Mouse (Mus musculus) kidney, adult 2 months (tissue): ENCODE results near the gene Dis3. TPM values are rescaled to one million over a fixed set of nuclear protein-coding genes. Genes with fewer than 3 reads are reported as not detected.

Experiments used
- DNase-seq: peaks from one replicate; pipeline ENCODE4 v3.0.0; 2021
- H3K27ac ChIP-seq: fragments of 200-500 bp; 2 replicates; pipeline ENCODE4 v1.5.1; 2012; ENCODE audit warnings: low read depth, low read length, control low read depth, inconsistent platforms; ENCODE audit not compliant: insufficient read depth
- H3K27me3 ChIP-seq: fragments of 200-500 bp; replicated peaks from 2 replicates; pipeline ENCODE4 v1.6.1; 2012; ENCODE audit warnings: mild to moderate bottlenecking, moderate library complexity, low read length, inconsistent platforms; ENCODE audit not compliant: control insufficient read depth, insufficient read depth
- H3K36me3 ChIP-seq: fragments of 200-500 bp; 2 replicates; pipeline ENCODE4 v1.6.1; 2012; ENCODE audit warnings: mild to moderate bottlenecking, moderate library complexity, low read length, inconsistent platforms; ENCODE audit not compliant: control insufficient read depth, insufficient read depth
- H3K4me1 ChIP-seq: fragments of 200-500 bp; 2 replicates; pipeline ENCODE4 v1.6.1; 2011; ENCODE audit warnings: low read length; ENCODE audit not compliant: control insufficient read depth, insufficient read depth
- H3K4me3 ChIP-seq: fragments of 200-500 bp; 2 replicates; pipeline ENCODE4 v1.5.1; 2011; ENCODE audit warnings: mild to moderate bottlenecking, low read depth, low read length, control low read depth; ENCODE audit not compliant: insufficient read depth
- CTCF ChIP-seq: fragments of 200-500 bp; conservative IDR thresholded peaks from 2 replicates; pipeline ENCODE4 v1.5.1; 2011; ENCODE audit warnings: low read depth, mild to moderate bottlenecking, control low read depth, low read length, moderate library complexity, mixed read lengths; ENCODE audit not compliant: insufficient read depth, insufficient read length
- POLR2A ChIP-seq: fragments of 200-500 bp; IDR thresholded peaks from one replicate; pipeline ENCODE4 v1.6.1; 2011; ENCODE audit warnings: low read depth, low read length, control low read depth
- WGBS: fragments of 180-500 bp; shearing (Covaris S2); methylation state at CpG from one replicate; pipeline ENCODE4 v1.1.7; 2018; 5-methylcytosine and 5-hydroxymethylcytosine counted together
- polyA plus RNA-seq: library from polyadenylated mRNA; depleted of rRNA; stranded (reverse); fragments of >200 nt; gene quantifications from 2 replicates; pipeline ENCODE4 v1.2.3, GENCODE M21; 2012

Dis3 gene
- polyA plus RNA-seq, 1 experiment, result 3.5 TPM

DNA sequence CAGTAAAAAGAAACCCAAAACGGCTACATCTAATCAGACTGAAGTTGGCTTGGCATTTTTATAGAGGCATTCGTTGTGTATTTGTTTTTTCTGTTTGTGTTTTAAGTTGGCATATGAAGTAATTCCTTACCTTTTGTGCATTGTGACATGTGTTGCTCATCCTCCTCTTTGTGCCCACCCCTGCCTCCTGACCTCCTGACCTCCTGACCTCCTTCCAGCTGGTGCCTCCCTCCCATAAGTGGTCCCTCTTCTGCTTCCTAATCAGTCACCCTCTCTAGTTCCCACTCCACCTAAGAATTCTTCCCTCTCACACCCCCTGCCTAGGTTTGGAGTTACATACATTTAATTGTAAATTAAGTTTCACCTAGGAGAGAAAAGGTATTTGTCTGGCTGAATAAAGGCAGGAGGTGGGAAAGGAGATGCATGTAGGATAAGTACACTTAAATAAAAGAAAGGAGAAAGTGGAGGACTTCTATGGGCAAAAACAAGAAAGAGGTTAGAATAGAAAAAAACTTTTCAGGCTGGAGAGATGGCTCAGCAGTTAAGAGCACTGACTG lies 8.1 kb upstream of the Dis3 start:
- H3K4me1 ChIP-seq, result no peaks in the 10 kb centered on the region
- no peak overlapping the region for H3K4me3 ChIP-seq
- peaks cover 4% of the 10 kb centered on the region for H3K36me3 ChIP-seq
- H3K27me3 ChIP-seq, result no peaks in the 10 kb centered on the region
- no peak for DNase-seq
- 75% methylated on average over 2 of the region's 2 CpGs for WGBS
- no peak overlapping the region for H3K27ac ChIP-seq
- TF ChIP-seq POLR2A (no peak), CTCF (no peak)

DNA sequence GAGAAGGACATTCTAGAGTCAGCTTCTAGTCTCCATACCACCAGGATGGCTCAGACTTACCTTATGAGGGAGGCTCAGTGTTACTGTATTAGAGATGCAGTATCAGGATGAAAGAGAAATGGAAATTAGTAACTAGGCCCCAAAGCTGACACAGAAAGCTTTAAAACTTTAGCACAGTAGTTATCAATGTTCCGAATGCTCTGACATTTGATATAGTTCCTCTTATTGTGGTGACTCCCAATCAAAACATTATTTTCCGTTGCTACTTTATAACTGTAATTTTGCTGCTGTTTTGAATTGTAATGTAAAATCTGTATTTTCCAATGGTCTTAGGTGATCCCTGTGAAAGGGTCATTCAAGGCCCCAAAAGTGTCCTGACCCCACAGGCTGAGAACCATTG lies 7.1 kb upstream of the Dis3 start:
- 85% methylated on average over 2 of the region's 2 CpGs for WGBS
- H3K27me3 ChIP-seq, result no peaks in the 10 kb centered on the region
- H3K27ac ChIP-seq, result no peak overlapping the region
- DNase-seq, result no peak
- H3K4me3 ChIP-seq, result no peak overlapping the region
- TF ChIP-seq POLR2A, result no peak
- TF ChIP-seq CTCF, result no peak
- H3K36me3 ChIP-seq, result peaks cover 4% of the 10 kb centered on the region
- H3K4me1 ChIP-seq, result no peaks in the 10 kb centered on the region

DNA sequence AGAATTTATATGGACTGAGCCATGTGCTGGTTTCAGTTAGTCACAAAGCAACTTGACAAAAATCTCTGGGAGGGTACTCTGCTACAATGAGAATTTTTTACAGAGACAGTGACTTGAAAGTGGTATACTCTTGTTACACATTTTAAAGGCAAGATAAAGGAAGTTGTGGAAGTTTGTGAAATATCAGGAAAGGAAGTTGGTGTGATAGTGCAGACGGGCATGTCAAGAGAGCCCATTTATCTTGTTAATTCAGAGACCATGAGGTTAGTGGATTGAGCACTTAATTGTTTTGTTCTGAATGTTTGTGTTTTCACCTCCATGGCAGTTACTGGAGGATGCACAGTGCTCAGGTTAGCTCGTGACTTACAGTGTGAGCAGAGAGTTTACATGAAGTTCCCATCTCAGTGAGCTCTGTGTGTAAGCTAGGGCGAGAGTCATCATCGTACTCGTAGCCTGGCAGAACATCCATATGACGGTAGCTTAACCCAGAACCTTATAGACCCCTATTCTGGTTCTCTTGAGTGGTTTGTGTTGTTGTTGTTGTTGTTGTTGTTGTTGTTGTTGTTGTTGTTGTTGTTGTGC lies 5.1 kb upstream of the Dis3 start:
- WGBS, result 87% methylated on average over 6 of the region's 6 CpGs
- TF ChIP-seq POLR2A (no peak), CTCF (no peak)
- no peak for DNase-seq
- no peaks in the 10 kb centered on the region for H3K27me3 ChIP-seq
- peaks cover 3% of the 10 kb centered on the region for H3K36me3 ChIP-seq
- H3K4me1 ChIP-seq, result no peaks in the 10 kb centered on the region
- H3K27ac ChIP-seq, result no peak overlapping the region
- H3K4me3 ChIP-seq, result no peak overlapping the region

DNA sequence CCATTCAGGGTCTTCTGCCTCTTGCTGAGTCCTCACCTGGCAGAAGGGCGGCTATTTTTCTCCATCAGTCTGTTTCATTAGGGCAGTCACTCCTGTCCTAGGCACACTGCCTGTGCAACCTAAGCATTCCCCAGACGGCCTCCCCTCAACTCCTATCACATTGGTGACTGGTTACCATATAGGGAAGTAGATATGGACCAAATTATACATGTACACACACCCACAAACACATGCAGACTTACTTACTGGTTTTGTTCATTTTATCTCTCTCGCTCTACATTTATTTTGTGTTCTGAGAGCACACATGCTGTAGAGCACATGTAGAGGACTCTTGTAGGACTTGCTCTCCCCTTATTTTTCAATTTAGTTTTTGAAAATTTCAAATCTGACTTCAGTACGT lies 3.5 kb upstream of the Dis3 start:
- WGBS, result 93% methylated on average over 4 of the region's 4 CpGs
- H3K4me3 ChIP-seq, result no peak overlapping the region
- H3K27me3 ChIP-seq, result no peaks in the 10 kb centered on the region
- DNase-seq, result no peak
- no peaks in the 10 kb centered on the region for H3K4me1 ChIP-seq
- TF ChIP-seq CTCF (no peak), POLR2A (no peak)
- H3K36me3 ChIP-seq, result peaks cover 2% of the 10 kb centered on the region
- H3K27ac ChIP-seq, result no peak overlapping the region

DNA sequence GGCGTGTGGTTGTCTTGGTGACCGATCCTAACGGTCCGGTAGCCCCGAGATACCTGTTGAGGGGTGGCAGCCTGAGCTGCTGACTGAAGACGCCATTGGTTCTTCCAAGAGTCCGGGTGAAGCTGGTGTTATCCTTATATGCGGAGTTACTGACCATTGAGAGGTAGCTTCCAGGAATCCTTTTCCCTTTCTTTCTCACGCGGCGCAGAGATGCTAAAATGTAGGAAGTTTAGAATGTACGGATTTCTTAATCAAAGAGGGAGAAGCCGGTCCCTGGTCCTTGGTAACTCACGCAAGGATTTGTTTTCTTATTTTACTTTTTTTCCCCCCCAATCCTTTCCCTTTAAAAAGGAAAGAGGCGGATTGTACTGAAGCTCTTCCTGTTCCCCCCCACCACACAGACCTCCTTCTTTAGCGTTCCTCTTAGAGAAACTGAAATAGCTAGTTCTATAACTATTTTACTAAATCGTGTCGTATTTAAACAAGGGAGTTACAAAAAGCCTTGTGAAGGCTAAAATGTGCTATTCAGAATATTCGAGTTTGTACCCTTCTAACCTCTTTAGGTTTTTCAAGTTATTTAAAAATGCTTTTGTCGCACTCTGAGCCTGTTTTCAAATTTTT lies 507 bp upstream of the Dis3 start:
- DNase-seq, result no peak
- H3K27me3 ChIP-seq, result no peaks in the 10 kb centered on the region
- WGBS, result 5% methylated on average over 20 of the region's 20 CpGs
- H3K4me1 ChIP-seq, result no peaks in the 10 kb centered on the region
- no peaks in the 10 kb centered on the region; the same call in 1 of the 2 replicates for H3K36me3 ChIP-seq
- peak overlapping the region; percentile 96 for H3K4me3 ChIP-seq
- no peak for TF ChIP-seq POLR2A
- no peak for TF ChIP-seq CTCF
- no peak overlapping the region for H3K27ac ChIP-seq

DNA sequence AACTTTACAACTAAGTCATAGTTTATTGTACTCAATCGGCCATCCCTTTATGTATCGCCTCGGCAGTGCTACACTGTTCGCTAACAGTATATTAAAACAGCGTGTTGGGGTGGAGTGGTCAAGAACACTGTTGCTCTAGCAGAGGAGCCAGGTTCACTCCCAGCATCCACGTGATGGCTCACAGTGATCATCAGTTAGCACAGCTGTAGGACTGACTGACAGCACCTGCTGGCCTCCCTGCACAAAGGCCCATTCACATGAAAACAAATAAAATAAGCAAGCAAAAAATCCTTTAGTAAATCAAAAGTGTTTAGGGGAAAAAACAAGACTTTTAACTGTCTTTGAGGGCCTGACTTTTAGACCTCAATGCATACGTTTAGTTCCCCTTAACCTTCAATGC lies 10.6 kb downstream of the Dis3 start:
- no peak for DNase-seq
- WGBS, result 93% methylated on average over 7 of the region's 7 CpGs
- Histone ChIP-seq H3K36me3 (peaks cover 10% of the 10 kb centered on the region), H3K27ac (no peak overlapping the region), H3K27me3 (no peaks in the 10 kb centered on the region), H3K4me3 (no peak overlapping the region), H3K4me1 (no peaks in the 10 kb centered on the region)
- no peak for TF ChIP-seq POLR2A
- TF ChIP-seq CTCF, result no peak

DNA sequence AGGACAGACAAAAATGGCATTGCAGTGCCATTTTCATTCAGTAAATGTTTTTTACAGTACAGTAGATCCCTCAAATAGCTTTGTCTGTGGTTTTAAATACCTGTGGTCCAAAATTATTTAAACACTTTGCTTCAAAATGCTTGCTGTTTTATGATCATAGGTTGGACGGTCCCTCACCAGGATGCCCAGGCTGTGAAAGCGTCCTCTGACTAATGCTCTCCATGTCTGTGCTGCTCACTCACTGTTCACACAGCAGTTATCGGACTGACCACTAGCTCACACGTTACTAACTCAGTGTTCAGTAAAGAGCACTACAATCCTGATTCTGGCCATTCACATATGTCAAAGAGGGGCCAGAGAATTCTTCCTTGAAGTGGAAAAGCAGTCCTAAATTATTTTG lies 28.4 kb downstream of the Dis3 start:
- H3K27ac ChIP-seq, result no peak overlapping the region
- H3K4me1 ChIP-seq, result no peaks in the 10 kb centered on the region
- H3K36me3 ChIP-seq, result peaks cover 2% of the 10 kb centered on the region
- no peak overlapping the region for H3K4me3 ChIP-seq
- TF ChIP-seq CTCF, result no peak
- TF ChIP-seq POLR2A, result no peak
- no peaks in the 10 kb centered on the region for H3K27me3 ChIP-seq
- DNase-seq, result no peak
- WGBS, result 90% methylated on average over 4 of the region's 4 CpGs
